Mouse (Mus musculus) ovary, adult 18-20 months (tissue): ENCODE measurements around the gene Hbb-bs.
"Not testable (repeated sequence)": the region's sequence is repeated elsewhere in the genome, so short reads cannot be mapped to it uniquely, and the experiment has no call there.

Source experiments
- DNase-seq: peaks from one replicate; pipeline ENCODE4 v3.0.0; 2022; ENCODE audit warnings: low spot score, mixed read lengths

The Hbb-bs gene

GRCm38 (mm10) chr7:103827808-103828207 is at the start of gene Hbb-bs:
Gene Hbb-bs (minus strand): TSS chr7:103828096.
- DNase-seq = no peak

- DNase-seq = no peak
These were observed 49.2 kb upstream of the Hbb-bs start for GRCm38 (mm10) chr7:103877093-103877492.

- DNase-seq = no peak
These were observed 46.6 kb upstream of the Hbb-bs start for GRCm38 (mm10) chr7:103874451-103874850.

GRCm38 (mm10) chr7:103873064-103873463 is 45.2 kb upstream of the Hbb-bs start:
- no peak for DNase-seq

- DNase-seq = no peak
These were observed 42.8 kb upstream of the Hbb-bs start for GRCm38 (mm10) chr7:103870667-103871066.

- DNase-seq = no peak
These were observed 37.8 kb upstream of the Hbb-bs start for GRCm38 (mm10) chr7:103865716-103866115.

- DNase-seq = no peak
These were observed 33.6 kb upstream of the Hbb-bs start for GRCm38 (mm10) chr7:103861531-103861930.

GRCm38 (mm10) chr7:103860855-103861254 is 33.0 kb upstream of the Hbb-bs start:
- peak; percentile 52 for DNase-seq

GRCm38 (mm10) chr7:103859076-103859475 is 31.2 kb upstream of the Hbb-bs start:
- no peak for DNase-seq

GRCm38 (mm10) chr7:103854669-103855068 is 26.8 kb upstream of the Hbb-bs start:
- no peak for DNase-seq

GRCm38 (mm10) chr7:103853090-103853489 is 25.2 kb upstream of the Hbb-bs start, which contains the start of gene Hbb-y:
Gene Hbb-y (minus strand): TSS chr7:103853216.
- no peak for DNase-seq

- no peak for DNase-seq
These were observed 16.8 kb upstream of the Hbb-bs start for GRCm38 (mm10) chr7:103844525-103845325.

GRCm38 (mm10) chr7:103843034-103843433 is 15.1 kb upstream of the Hbb-bs start, which contains the start of gene Hbb-bh1:
Gene Hbb-bh1 (minus strand): TSS chr7:103843164.
- no peak for DNase-seq

- no peak for DNase-seq
These were observed 12.4 kb upstream of the Hbb-bs start, which contains the start of gene Hbb-bh2 for GRCm38 (mm10) chr7:103840268-103840667. Gene Hbb-bh2 (minus strand): TSS chr7:103840520.

- not testable (repeated sequence) for DNase-seq
These were observed 757 bp downstream of the Hbb-bs start for GRCm38 (mm10) chr7:103827139-103827538.

- DNase-seq = no peak
These were observed 1.5 kb downstream of the Hbb-bs start for GRCm38 (mm10) chr7:103826255-103826887.

- DNase-seq = no peak
These were observed 2.2 kb downstream of the Hbb-bs start for GRCm38 (mm10) chr7:103825536-103826254.

GRCm38 (mm10) chr7:103824597-103824996 is 3.3 kb downstream of the Hbb-bs start:
- no peak for DNase-seq

- not testable (repeated sequence) for DNase-seq
These were observed 12.8 kb downstream of the Hbb-bs start for GRCm38 (mm10) chr7:103815085-103815484.

- DNase-seq = no peak
These were observed 14.1 kb downstream of the Hbb-bs start, which contains the start of gene Hbb-bt for GRCm38 (mm10) chr7:103813766-103814165. Gene Hbb-bt (minus strand): TSS chr7:103813996.

GRCm38 (mm10) chr7:103813152-103813551 is 14.7 kb downstream of the Hbb-bs start:
- not testable (repeated sequence) for DNase-seq

GRCm38 (mm10) chr7:103812174-103812573 is 15.7 kb downstream of the Hbb-bs start:
- DNase-seq = no peak
